Mouse (Mus musculus) olfactory bulb, adult 2 months (tissue): Measurements from ENCODE around the gene Rer1.

Source experiments
- CTCF ChIP-seq: fragments of 200-500 bp; IDR thresholded peaks from 2 replicates; pipeline ENCODE4 v1.5.1; 2012; ENCODE audit warnings: low read depth, mild to moderate bottlenecking, low read length, moderate library complexity; ENCODE audit not compliant: insufficient read depth
- POLR2A ChIP-seq: fragments of 200-500 bp; IDR thresholded peaks from 2 replicates; pipeline ENCODE4 v1.6.1; 2012; ENCODE audit warnings: mild to moderate bottlenecking, low read depth, low read length, moderate library complexity; ENCODE audit not compliant: insufficient read depth

DNA sequence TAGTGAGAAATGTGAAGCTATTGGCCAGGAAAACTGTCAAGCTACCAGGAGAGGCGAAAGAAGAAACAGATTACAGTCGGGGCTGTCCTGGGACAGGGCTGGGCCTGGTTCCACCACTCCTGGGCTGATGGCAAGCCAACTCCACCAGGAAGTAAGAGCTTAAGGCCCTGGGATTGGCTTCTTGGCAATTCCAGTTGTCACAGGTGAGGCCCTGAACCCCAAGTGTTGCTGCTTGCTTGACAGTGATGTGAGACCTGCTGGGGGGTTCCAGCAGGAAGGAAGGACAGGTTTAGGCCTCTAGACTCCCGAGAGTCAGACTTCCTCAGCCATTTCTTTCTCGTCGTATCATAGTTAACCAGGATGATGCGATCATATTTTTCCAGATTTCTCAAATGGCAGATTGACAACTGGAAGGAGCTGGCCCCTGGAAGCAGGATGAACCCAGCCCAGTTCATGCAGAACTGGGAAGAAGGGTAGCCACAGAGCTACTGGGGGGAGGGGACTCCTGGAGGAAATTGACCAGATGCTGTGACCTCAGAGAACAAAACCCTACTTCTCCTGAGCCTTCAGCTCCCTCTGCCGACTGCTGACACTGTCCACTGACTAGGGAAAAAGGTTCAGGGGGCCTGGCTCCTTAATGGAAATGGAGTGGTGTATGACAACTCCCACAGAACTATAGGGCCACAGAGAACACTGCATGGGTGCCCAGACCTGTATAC lies 7.4 kb upstream of the Rer1 start:
- TF ChIP-seq CTCF = no peak
- TF ChIP-seq POLR2A = no peak
